Mouse (Mus musculus) embryonic fibroblast, embryonic 13.5 days (primary cell): ENCODE results near the gene Il9. TPM values are rescaled to one million over a fixed set of nuclear protein-coding genes. Genes with fewer than 3 reads are reported as not detected.

Experiments
- H3K27ac ChIP-seq: 2 replicates; pipeline ENCODE4 v1.5.1; 2012; ENCODE audit warnings: low read length, control low read depth, inconsistent platforms; ENCODE audit not compliant: insufficient read depth
- H3K4me1 ChIP-seq: 2 replicates; pipeline ENCODE4 v1.6.1; 2011; ENCODE audit warnings: low read length; ENCODE audit not compliant: control insufficient read depth, insufficient read depth
- H3K4me3 ChIP-seq: 2 replicates; pipeline ENCODE4 v1.5.1; 2011; ENCODE audit warnings: mild to moderate bottlenecking, control low read depth, low read length; ENCODE audit not compliant: insufficient read depth
- CTCF ChIP-seq: IDR thresholded peaks from 2 replicates; pipeline ENCODE4 v1.5.1; 2011; ENCODE audit warnings: mild to moderate bottlenecking, control low read depth, low read length, moderate library complexity, borderline replicate concordance; ENCODE audit not compliant: insufficient read depth
- POLR2A ChIP-seq: IDR thresholded peaks from 2 replicates; pipeline ENCODE4 v1.6.1; 2011; ENCODE audit warnings: low read depth, mild to moderate bottlenecking, control low read depth, low read length, moderate library complexity
- polyA plus RNA-seq: library from polyadenylated mRNA; stranded (reverse); fragments of >200 nt; gene quantifications from 2 replicates; pipeline ENCODE4 v1.2.4, GENCODE M21; 2011; ENCODE audit warnings: low read depth; ENCODE audit not compliant: missing spikeins, insufficient read length

Gene Il9
- polyA plus RNA-seq, 1 experiment: not detected

DNA sequence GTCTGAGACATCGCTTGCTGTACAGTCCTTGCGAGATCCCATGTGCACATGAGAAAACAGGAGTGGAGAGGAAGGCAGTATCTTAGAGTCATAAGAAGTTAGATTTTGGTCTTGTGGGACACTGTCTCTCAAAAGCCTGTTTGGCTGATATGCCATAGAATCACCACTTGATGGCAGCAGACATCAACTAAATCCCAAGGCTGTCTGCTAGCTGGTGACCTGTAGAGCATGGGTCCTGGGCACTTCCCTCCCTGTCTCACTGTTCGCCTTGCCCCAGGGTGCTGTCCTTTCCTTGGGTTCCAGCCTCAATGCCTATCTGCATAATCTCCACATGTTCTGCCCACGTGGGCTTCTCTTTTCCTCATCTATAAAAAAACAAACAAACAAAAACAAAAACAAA, 6.7 kb downstream of the Il9 start:
- H3K27ac ChIP-seq: no peak overlapping the region
- no peaks in the 10 kb centered on the region for H3K4me1 ChIP-seq
- H3K4me3 ChIP-seq: no peak overlapping the region
- peak; percentile 66; the same call in 1 of the 2 replicates for TF ChIP-seq CTCF
- TF ChIP-seq POLR2A: no peak

DNA sequence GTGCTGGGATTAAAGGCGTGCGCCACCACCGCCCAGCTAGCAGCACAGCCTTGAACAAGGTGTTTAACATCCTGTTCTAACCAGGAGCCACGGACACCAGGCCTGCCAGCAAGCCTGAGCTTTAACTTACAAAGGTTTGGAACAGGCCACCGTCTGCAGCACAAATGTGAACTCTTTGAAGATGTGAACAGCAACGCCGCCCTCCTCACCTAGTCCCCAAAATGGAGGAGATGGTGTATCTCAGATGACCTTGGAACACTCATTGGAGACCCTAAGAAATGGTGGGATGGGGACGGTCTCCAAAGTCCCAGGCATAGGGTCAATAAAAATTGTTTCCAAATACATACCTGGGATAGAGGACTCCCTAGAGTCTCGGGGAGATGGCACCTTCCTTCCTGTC, 9.4 kb downstream of the Il9 start:
- TF ChIP-seq CTCF: no peak
- TF ChIP-seq POLR2A: no peak
- Histone ChIP-seq H3K27ac (no peak overlapping the region), H3K4me1 (no peaks in the 10 kb centered on the region), H3K4me3 (no peak overlapping the region)

GRCm38 (mm10) chr13:56471951-56472350, 10.1 kb downstream of the Il9 start:
- TF ChIP-seq CTCF (no peak), POLR2A (no peak)
- Histone ChIP-seq H3K4me1 (no peaks in the 10 kb centered on the region), H3K27ac (no peak overlapping the region), H3K4me3 (no peak overlapping the region)

GRCm38 (mm10) chr13:56471211-56471610, 10.8 kb downstream of the Il9 start:
- no peak overlapping the region for H3K27ac ChIP-seq
- TF ChIP-seq CTCF (no peak), POLR2A (no peak)

DNA sequence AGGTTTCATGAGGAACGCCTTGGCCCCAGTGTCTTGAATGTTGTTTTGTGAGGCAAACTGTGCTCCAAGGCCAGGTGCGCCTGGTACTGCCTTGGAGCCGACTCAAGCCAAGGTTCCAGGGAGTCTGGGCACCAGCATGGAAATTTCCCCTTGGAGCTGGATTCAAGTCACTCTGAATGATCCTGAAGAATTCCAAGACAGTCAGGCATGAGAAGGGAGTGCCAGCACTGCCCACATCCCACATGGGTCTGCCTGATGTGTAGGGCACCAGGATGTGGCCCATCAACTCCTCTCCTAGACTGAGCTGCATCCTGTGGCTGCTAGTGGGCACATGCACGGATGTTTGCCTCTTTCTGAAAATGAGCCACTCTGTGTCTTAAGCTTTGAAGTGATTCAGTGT, 13.5 kb downstream of the Il9 start:
- no peak overlapping the region for H3K4me3 ChIP-seq
- no peak overlapping the region for H3K27ac ChIP-seq
- H3K4me1 ChIP-seq: no peaks in the 10 kb centered on the region
- no peak for TF ChIP-seq POLR2A
- TF ChIP-seq CTCF: no peak

More at GRCm38 (mm10) chr13:56471211-56471610, 10.8 kb downstream of the Il9 start:
- Histone ChIP-seq H3K4me1 (no peaks in the 10 kb centered on the region), H3K4me3 (no peak overlapping the region)

DNA sequence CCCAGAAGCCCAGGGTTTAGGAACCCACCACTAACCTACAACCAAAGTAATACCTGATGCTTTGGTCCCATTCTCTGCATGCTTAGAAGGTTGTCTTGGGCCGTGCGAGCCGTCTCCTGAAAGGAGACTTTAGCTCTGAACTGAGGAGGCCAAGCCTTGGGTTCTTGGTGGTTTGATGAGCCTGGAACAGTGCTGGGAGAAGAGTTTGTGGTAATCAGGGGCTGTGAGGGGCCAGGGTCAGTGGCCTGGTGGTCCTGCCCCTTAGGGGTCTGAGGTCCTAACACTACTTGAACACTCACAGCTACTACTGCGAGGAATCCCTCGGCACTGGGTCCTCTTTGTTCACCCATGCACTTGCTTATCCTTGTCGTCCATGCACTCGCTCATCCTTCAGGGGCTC, 14.3 kb downstream of the Il9 start:
- H3K27ac ChIP-seq: no peak overlapping the region
- no peaks in the 10 kb centered on the region for H3K4me1 ChIP-seq
- no peak overlapping the region for H3K4me3 ChIP-seq
- TF ChIP-seq CTCF: no peak
- no peak for TF ChIP-seq POLR2A

DNA sequence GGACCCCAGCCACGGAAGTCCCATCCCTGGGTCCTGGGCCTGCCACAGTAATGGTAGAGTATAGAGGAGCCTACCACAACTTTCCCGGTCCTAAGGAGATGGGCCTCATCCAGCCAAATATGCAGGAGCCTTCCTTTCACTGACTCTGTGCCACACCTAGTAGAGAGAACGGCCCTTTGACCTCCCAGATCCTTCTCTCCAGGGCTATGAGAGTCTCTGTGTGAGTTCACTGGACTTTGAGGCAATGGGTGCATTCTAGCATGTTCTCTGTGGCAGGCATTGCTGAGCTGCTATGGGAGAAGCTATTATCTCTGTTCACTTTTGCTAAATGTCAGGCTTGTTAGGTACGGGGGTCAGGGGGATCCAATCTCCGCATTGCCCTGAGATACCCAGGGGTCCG, 18.3 kb downstream of the Il9 start:
- Histone ChIP-seq H3K4me3 (no peak overlapping the region), H3K27ac (no peak overlapping the region), H3K4me1 (no peaks in the 10 kb centered on the region)
- TF ChIP-seq CTCF: no peak

GRCm38 (mm10) chr13:56463261-56463660, 18.8 kb downstream of the Il9 start:
- H3K4me3 ChIP-seq: no peak overlapping the region
- TF ChIP-seq CTCF: no peak
- no peak for TF ChIP-seq POLR2A
- no peak overlapping the region for H3K27ac ChIP-seq
- no peaks in the 10 kb centered on the region for H3K4me1 ChIP-seq

GRCm38 (mm10) chr13:56462791-56463190, 19.3 kb downstream of the Il9 start:
- H3K27ac ChIP-seq: no peak overlapping the region
- no peak for TF ChIP-seq POLR2A
- TF ChIP-seq CTCF: no peak
- no peak overlapping the region for H3K4me3 ChIP-seq
- no peaks in the 10 kb centered on the region for H3K4me1 ChIP-seq

- no peak overlapping the region for H3K27ac ChIP-seq
- no peak overlapping the region for H3K4me3 ChIP-seq
- H3K4me1 ChIP-seq: no peaks in the 10 kb centered on the region
- TF ChIP-seq CTCF: no peak
- no peak for TF ChIP-seq POLR2A
Measured at GRCm38 (mm10) chr13:56461460-56461859, 20.6 kb downstream of the Il9 start.

GRCm38 (mm10) chr13:56458001-56458400, 24.0 kb downstream of the Il9 start:
- Histone ChIP-seq H3K4me1 (no peaks in the 10 kb centered on the region), H3K4me3 (no peak overlapping the region), H3K27ac (no peak overlapping the region)
- no peak for TF ChIP-seq CTCF
- TF ChIP-seq POLR2A: no peak
